Mouse (Mus musculus): ENCODE measurements at regions not wholly inside any gene's neighbourhood (a gene's known extent, or its start where the extent isn't known, plus 50 kb on each side); places are given as distances from the start of the nearest gene placed in this dataset.

DNA sequence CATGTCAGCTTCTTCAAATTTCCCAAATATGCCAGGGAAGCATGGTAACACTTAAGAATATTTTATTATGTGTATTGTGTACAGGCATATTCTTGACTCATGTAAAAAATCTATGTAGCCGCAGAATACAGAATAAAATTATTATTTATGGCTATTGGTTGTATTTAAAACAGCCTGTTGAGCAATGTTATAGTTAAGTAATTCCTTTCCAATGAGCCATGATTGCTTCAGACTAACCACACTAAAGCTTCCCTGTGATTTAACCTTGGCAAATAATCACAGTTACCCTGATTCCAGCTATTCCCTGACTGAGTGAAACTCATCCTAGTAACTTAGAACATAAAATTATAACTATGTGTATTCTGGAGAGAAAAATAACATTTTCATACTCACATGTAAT is 56.7 kb downstream of the 9130204L05Rik start:
- DNase-seq (ENCODE audit: low read depth, low spot score), result no peak

DNA sequence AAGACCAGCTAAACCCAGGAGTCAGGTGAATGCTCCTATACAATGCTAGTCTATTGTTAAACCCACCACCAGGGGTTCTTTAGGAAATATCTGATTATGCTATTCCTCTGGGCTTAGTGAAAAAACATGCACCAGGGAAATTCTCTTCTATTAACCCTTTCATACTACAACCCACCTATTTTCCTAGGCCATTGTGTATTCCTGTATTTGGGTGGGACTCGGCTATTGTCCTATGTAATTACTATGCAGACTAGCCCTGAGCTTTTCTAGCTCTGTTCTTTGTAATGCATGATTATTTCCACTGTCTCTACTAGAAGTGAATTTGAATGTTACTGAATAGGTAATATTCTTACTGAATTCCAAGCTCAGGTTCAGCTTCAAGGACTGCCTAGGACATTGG is 60.4 kb downstream of the 9130204L05Rik start:
- DNase-seq (ENCODE audit: low read depth, low spot score), result peak; percentile 72
